Mouse (Mus musculus) stomach, embryonic 15.5 days (tissue): Measurements from ENCODE around the gene Btf3l4. TPM values are rescaled to one million over a fixed set of nuclear protein-coding genes. Genes with fewer than 3 reads are reported as not detected.

Experiments
- ATAC-seq: fragments of 200-750 bp; cut with Nextera tagmentation; 2 replicates; pipeline ENCODE4 v1.8.0; 2017; ENCODE audit warnings: low read depth, moderate number of reproducible peaks, moderate TSS enrichment; ENCODE audit not compliant: insufficient read depth, low FRiP score
- H3K27ac ChIP-seq: fragments of 300-500 bp; sonication (generic); 2 replicates; pipeline ENCODE4 v1.5.1; 2015; ENCODE audit warnings: mild to moderate bottlenecking, inconsistent platforms
- H3K27me3 ChIP-seq: fragments of 300-500 bp; sonication (generic); replicated peaks from 2 replicates; pipeline ENCODE4 v1.6.1; 2015; ENCODE audit warnings: inconsistent platforms
- H3K36me3 ChIP-seq: fragments of 300-500 bp; sonication (generic); 2 replicates; pipeline ENCODE4 v1.6.1; 2015; ENCODE audit warnings: inconsistent platforms
- H3K4me1 ChIP-seq: fragments of 300-500 bp; sonication (generic); 2 replicates; pipeline ENCODE4 v1.6.1; 2015; ENCODE audit warnings: inconsistent platforms
- H3K4me2 ChIP-seq: fragments of 300-500 bp; sonication (generic); 2 replicates; pipeline ENCODE4 v1.6.1; 2015; ENCODE audit warnings: mild to moderate bottlenecking, inconsistent platforms
- H3K4me3 ChIP-seq: fragments of 300-500 bp; sonication (generic); replicated peaks from 2 replicates; pipeline ENCODE4 v1.5.1; 2015; ENCODE audit warnings: inconsistent platforms
- H3K9ac ChIP-seq: fragments of 300-500 bp; sonication (generic); 2 replicates; pipeline ENCODE4 v1.6.1; 2015; ENCODE audit warnings: inconsistent platforms
- H3K9me3 ChIP-seq: fragments of 300-500 bp; sonication (generic); 2 replicates; pipeline ENCODE4 v1.6.1; 2016; ENCODE audit warnings: inconsistent platforms
- whole genome bisulfite sequencing: fragments of 180-500 bp; shearing (Covaris S2); methylation state at CpG from one replicate; pipeline ENCODE4 v1.1.7; 2015; 5-methylcytosine and 5-hydroxymethylcytosine counted together
- polyA plus RNA-seq: library from polyadenylated mRNA; unstranded; fragments of >200 nt; fragmentation: Nextera tagmentation; extraction: Ambion mirVana; gene quantifications from 2 replicates; pipeline ENCODE4 v1.2.1, GENCODE M21; 2015

The Btf3l4 gene
- polyA plus RNA-seq, 1 experiment from 2014 or later, result 122 TPM

- WGBS, result 74% methylated on average over 2 of the region's 2 CpGs
Observed at GRCm38 (mm10) chr4:108803535-108803934, 29.9 kb downstream of the Btf3l4 start.

DNA sequence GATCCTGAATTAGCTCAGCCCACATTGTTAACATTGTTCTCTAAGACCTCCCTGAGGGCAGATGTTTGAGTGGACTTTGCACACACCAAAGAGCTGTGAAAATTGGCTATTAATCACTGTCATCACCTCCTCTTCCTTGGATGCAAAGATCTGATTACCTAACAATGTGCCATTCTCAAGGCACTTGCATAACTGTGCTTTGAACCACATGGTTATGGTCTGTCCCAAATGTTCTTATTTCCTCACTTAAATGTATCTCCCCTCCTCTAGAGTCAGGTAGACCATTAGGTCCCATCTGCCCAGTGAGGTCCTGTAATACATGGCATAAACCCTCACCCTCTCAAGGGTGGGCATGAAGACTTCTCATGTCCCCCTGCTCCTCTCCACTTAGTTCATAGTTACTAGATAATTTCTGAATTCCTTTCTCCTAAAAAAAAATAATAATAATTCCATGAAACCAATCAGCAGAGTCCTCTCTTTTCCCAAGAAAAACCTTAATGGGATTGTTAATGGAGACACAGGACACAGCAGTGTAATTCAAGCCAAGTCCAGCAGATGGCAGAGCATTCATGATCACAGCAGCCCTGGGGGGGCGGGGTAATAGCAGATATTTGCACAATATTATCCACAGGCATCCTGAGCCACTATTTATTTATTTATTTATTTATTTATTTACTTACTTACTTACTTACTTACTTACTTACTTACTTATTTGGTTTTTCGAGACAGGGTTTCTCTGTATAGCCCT, 35.2 kb downstream of the Btf3l4 start:
- Histone ChIP-seq H3K9ac (no peak overlapping the region), H3K27me3 (no peaks in the 10 kb centered on the region), H3K4me1 (0 out of 2 replicates have a peak, but pooled peaks cover 6% of the 10 kb centered on the region), H3K9me3 (no peaks in the 10 kb centered on the region), H3K4me3 (no peak overlapping the region), H3K4me2 (no peak overlapping the region), H3K27ac (no peak overlapping the region), H3K36me3 (no peaks in the 10 kb centered on the region)
- WGBS, result 53% methylated on average over 2 of the region's 2 CpGs
- no peak; the same call in 1 of the 2 replicates for ATAC-seq

More at GRCm38 (mm10) chr4:108803535-108803934, 29.9 kb downstream of the Btf3l4 start:
- Histone ChIP-seq H3K9me3 (no peaks in the 10 kb centered on the region), H3K27ac (no peak overlapping the region), H3K27me3 (no peaks in the 10 kb centered on the region), H3K4me2 (no peak overlapping the region), H3K4me1 (0 out of 2 replicates have a peak, but pooled peaks cover 6% of the 10 kb centered on the region), H3K4me3 (no peak overlapping the region), H3K36me3 (no peaks in the 10 kb centered on the region), H3K9ac (no peak overlapping the region)
- no peak for ATAC-seq

DNA sequence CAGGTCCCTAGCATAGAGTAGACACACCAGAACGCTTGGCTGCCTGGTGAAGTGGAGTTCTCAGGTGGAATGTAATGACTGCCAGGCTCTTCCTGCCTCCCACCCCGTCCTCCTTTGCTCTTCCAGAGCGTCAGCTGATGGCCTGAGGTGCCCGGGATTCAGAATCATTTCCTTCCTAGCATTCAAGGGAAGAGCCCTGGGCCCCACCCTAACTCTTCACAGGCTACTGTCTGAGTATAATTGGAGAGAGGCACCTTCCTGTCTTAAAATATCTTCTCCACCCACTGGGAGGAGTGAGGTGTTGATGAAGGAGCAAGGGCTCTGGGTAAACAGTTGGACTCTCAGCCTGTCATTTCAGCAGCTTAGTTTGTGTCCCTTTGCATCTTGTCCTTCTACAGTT, 36.7 kb downstream of the Btf3l4 start:
- 51% methylated on average over 4 of the region's 4 CpGs for WGBS
- Histone ChIP-seq H3K27ac (no peak overlapping the region), H3K4me1 (0 out of 2 replicates have a peak, but pooled peaks cover 6% of the 10 kb centered on the region), H3K9ac (no peak overlapping the region), H3K27me3 (no peaks in the 10 kb centered on the region), H3K36me3 (no peaks in the 10 kb centered on the region), H3K9me3 (no peaks in the 10 kb centered on the region), H3K4me2 (no peak overlapping the region), H3K4me3 (no peak overlapping the region)
- ATAC-seq, result no peak

DNA sequence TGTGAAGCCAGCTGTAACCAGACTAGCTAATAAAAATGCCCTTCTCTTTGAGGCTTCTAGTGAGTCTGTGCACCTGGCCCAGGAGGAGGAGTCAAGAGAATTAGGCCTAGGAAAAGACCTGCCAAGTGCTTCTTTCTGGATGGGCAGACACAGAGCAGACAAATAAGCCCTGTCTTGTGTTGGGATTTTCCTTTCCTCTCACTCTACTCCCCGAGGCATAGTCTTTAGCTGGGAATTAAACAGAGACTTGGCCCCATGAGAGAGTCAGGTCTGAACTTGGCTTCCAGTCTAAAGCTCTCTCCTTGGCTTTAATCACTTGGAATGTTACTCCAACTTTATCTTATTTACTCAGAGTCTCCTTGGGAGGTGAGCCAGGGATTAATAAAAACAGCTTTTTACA, 39.5 kb downstream of the Btf3l4 start:
- WGBS, result 56% methylated on average over 1 of the region's 1 CpGs
- no peak for ATAC-seq
- H3K4me2 ChIP-seq, result no peak overlapping the region
- no peak overlapping the region for H3K9ac ChIP-seq
- no peaks in the 10 kb centered on the region for H3K9me3 ChIP-seq
- H3K27me3 ChIP-seq, result no peaks in the 10 kb centered on the region
- H3K36me3 ChIP-seq, result no peaks in the 10 kb centered on the region
- no peak overlapping the region for H3K4me3 ChIP-seq
- no peaks in the 10 kb centered on the region for H3K4me1 ChIP-seq
- no peak overlapping the region for H3K27ac ChIP-seq

GRCm38 (mm10) chr4:108790507-108790906, 42.9 kb downstream of the Btf3l4 start:
- Histone ChIP-seq H3K27ac (no peak overlapping the region), H3K36me3 (no peaks in the 10 kb centered on the region), H3K27me3 (no peaks in the 10 kb centered on the region), H3K4me1 (no peaks in the 10 kb centered on the region), H3K4me3 (no peak overlapping the region), H3K9ac (no peak overlapping the region), H3K9me3 (no peaks in the 10 kb centered on the region), H3K4me2 (no peak overlapping the region)
- no peak for ATAC-seq
- WGBS, result 56% methylated on average over 1 of the region's 1 CpGs

GRCm38 (mm10) chr4:108789258-108789936, 44.0 kb downstream of the Btf3l4 start:
- 65% methylated on average over 6 of the region's 6 CpGs for WGBS
- no peaks in the 10 kb centered on the region for H3K4me1 ChIP-seq
- no peak for ATAC-seq

DNA sequence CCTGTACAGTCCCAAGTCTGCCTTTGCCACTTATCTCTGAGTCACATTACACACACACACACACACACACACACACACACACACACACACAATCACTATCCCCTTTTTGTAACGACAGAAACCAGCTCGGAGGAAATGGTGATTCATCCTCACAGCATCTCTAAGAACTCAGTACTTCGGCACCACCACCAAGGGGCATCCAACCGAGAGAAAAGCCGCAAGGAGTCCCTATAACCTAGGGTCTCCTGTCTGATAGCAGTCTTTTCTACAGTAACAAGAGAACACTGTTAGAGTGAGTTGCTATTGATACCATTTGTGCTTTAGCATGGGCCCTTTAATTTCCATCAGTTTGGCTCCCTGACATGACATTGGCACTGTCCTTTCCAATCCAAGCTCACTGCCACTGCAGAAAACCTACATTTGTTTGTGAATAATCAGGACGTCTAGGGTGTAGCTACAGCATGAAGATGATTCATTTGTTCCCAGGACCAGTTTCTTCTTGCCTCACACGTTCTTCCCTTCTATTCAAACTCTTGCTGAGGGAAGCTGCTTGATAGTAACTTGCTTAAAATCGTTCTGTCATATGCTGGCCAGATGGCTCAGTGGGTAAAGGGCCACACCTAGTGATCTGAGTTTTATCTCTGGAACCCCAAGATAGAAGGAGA, 50.9 kb downstream of the Btf3l4 start:
- H3K36me3 ChIP-seq, result no peaks in the 10 kb centered on the region
- no peaks in the 10 kb centered on the region for H3K27me3 ChIP-seq

More at GRCm38 (mm10) chr4:108789258-108789936, 44.0 kb downstream of the Btf3l4 start:
- Histone ChIP-seq H3K27me3 (no peaks in the 10 kb centered on the region), H3K9me3 (no peaks in the 10 kb centered on the region), H3K4me3 (no peak overlapping the region), H3K4me2 (no peak overlapping the region), H3K27ac (no peak overlapping the region), H3K9ac (no peak overlapping the region), H3K36me3 (no peaks in the 10 kb centered on the region)

DNA sequence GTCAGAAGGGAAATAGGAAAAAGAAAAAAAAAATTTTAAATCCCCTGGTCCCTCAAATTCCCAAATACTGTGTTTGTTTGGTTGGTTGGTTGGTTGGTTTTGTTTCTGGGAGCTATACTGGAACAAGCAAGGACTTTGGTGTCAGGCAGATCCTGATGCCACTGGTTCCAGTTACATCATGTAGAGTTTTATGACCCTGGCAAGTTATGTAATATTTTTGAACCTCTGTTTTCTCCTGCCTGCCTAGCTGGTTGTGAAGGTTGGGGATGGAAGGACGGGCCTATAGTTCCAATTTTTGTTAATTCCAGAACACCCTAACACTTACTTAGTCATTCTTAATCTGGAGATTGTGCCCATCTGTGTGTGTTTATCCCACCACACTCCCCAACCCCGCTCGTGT, 51.8 kb downstream of the Btf3l4 start:
- Histone ChIP-seq H3K9ac (no peak overlapping the region), H3K36me3 (no peaks in the 10 kb centered on the region), H3K4me1 (no peaks in the 10 kb centered on the region), H3K4me3 (no peak overlapping the region), H3K27ac (no peak overlapping the region), H3K27me3 (no peaks in the 10 kb centered on the region), H3K4me2 (no peak overlapping the region), H3K9me3 (no peaks in the 10 kb centered on the region)
- WGBS, result 63% methylated on average over 3 of the region's 3 CpGs
- ATAC-seq, result no peak

More for the DNA sequence above, 50.9 kb downstream of the Btf3l4 start:
- no peaks in the 10 kb centered on the region for H3K4me1 ChIP-seq
- H3K4me3 ChIP-seq, result no peak overlapping the region
- no peak overlapping the region for H3K9ac ChIP-seq
- peak overlapping the region; percentile 21; the same call in 1 of the 2 replicates for H3K27ac ChIP-seq
- H3K4me2 ChIP-seq, result no peak overlapping the region
- H3K9me3 ChIP-seq, result no peaks in the 10 kb centered on the region
- no peak for ATAC-seq
- WGBS, result 39% methylated on average over 8 of the region's 8 CpGs

DNA sequence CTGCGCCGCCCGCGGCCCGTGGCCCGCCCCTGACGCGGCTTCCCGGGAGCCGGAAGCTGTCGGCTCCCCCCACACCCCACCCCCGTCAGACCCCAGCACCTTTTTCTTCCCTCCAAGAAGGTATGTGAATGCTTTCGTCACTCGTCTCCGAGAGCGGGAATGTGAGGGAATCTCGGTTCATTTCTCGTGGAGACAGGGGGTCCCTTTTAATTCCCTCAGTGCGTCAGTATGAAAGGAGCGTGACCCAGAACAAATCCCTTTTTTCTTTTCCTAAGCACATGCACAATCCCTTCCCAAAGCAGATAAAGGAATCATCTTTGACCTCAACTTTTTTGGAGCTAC, 52.6 kb downstream of the Btf3l4 start:
- H3K4me1 ChIP-seq, result no peaks in the 10 kb centered on the region
- 1% methylated on average over 20 of the region's 20 CpGs for WGBS
- no peaks in the 10 kb centered on the region for H3K9me3 ChIP-seq
- H3K4me3 ChIP-seq, result peak overlapping the region; percentile 95
- no peaks in the 10 kb centered on the region for H3K36me3 ChIP-seq
- H3K4me2 ChIP-seq, result peak overlapping the region; percentile 80
- H3K27ac ChIP-seq, result peak overlapping the region; percentile 95
- no peak for ATAC-seq
- H3K9ac ChIP-seq, result peak overlapping the region; percentile 8; the same call in 1 of the 2 replicates
- H3K27me3 ChIP-seq, result no peaks in the 10 kb centered on the region

DNA sequence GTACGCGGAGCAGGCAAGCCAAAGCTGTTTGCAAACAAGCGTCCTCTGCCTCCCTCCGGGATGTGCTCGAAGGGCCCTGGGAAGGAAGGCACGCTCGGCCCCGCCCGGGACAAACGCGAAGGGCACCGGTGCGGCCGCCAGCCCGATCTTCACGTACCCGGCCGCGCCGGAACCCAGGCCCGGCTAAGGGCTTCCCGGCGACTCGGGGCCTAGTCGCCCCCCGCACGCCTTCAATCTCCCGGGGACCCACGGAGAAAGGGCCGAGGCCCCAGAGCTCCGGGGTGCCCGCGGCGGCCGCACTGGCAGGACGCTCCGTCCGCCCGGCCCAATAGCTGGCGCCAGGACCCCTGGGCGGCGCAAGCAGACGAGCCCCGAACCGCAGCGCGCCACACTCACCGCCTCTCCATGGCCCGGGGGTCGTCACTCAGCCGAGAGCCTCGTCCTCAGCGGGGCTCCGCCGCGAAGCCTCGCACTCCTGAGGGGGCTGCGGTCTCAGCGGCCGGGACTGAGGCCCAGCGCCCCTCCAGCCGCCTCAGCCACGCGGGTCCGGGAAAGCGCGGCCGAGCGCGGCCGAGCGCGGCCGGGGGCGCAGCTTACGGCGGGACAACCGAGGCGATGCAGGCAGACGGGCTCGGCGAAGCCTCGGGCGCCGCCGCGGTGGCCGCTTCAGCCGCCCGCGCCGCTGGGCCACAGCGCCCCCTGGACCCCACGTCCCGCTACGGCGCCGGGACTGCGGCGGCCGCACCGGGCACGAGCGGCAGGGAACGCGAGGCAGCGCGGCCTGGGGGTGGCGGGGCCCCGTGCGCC, 53.2 kb downstream of the Btf3l4 start, which contains the start of gene Zfyve9:
TSS of gene Zfyve9 (minus strand) at position 742 of the 807 bp plus-strand sequence.
- WGBS, result under 1% methylated on average over 109 of the region's 111 CpGs
- peak within 1 kb of the TSS; percentile 80 for H3K4me2 ChIP-seq
- no peaks in the 10 kb centered on the region for H3K27me3 ChIP-seq
- peak within 1 kb of the TSS; percentile 95 for H3K4me3 ChIP-seq
- peak within 1 kb of the TSS; percentile 96 for H3K9ac ChIP-seq
- H3K4me1 ChIP-seq, result no peaks in the 10 kb centered on the region
- peak within 1 kb of the TSS; percentile 95 for H3K27ac ChIP-seq
- no peaks in the 10 kb centered on the region for H3K36me3 ChIP-seq
- H3K9me3 ChIP-seq, result no peaks in the 10 kb centered on the region
- peak; percentile 89 for ATAC-seq

DNA sequence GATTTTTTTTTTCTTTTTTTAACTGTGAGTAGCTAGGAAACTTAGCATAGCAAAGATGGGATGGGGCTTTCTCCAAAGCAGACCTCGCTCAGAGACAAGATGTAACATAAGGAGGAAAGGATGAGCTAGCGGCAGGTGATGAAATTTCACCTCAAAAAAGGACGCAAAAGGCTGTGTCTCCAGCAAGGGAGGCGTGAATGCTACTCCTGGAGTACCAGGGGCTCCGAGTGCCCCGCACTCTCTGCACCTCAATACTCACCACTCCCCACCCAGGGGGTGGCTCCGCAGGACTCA, 53.7 kb downstream of the Btf3l4 start:
- WGBS, result under 1% methylated on average over 7 of the region's 7 CpGs
- H3K4me3 ChIP-seq, result peak overlapping the region; percentile 95
- no peaks in the 10 kb centered on the region for H3K27me3 ChIP-seq
- H3K9ac ChIP-seq, result peak overlapping the region; percentile 96
- peak overlapping the region; percentile 80 for H3K4me2 ChIP-seq
- ATAC-seq, result no peak
- no peaks in the 10 kb centered on the region for H3K36me3 ChIP-seq
- H3K4me1 ChIP-seq, result no peaks in the 10 kb centered on the region
- H3K27ac ChIP-seq, result peak overlapping the region; percentile 95
- H3K9me3 ChIP-seq, result no peaks in the 10 kb centered on the region
